17 mouse cellular contexts compared by ENCODE assay signal in genomic region chr11:90231631-90232030, GRCm38 (mm10). TPM values are rescaled to one million over a fixed set of nuclear protein-coding genes. Genes with fewer than 3 reads are reported as not detected.
DNase-seq lines count a peak whose midpoint lies in the region; ATAC-seq and TF ChIP-seq lines count a peak whose summit lies in the region.
"Had no signal": no experiment of that assay in that cellular context is flagged by ENCODE, and none has a peak within 500 bp of the region (broad histone marks: within the 10 kb centered on the region; RNA-seq: fewer than 3 reads in every experiment).

No protein-coding gene starts in this region.

- no peak overlapping the region for H3K9ac ChIP-seq in heart, postnatal 0 days (replicated peaks; ENCODE audit: low read depth, low read length)
- no peak overlapping the region for H3K9ac ChIP-seq in liver, embryonic 16.5 days (ENCODE audit: low read depth, low read length)
- H3K9ac ChIP-seq in intestine, embryonic 16.5 days (ENCODE audit: low read depth, low read length), result no peak overlapping the region
- H3K9ac ChIP-seq: forebrain, embryonic 13.5 days; hindbrain, embryonic 12.5 days; liver, embryonic 15.5 days; neural tube, embryonic 13.5 days had no signal

- H3K27me3 ChIP-seq in heart, postnatal 0 days (ENCODE audit: control insufficient read depth, insufficient read depth, low read length), result no peaks in the 10 kb centered on the region
- H3K27me3 ChIP-seq in liver, embryonic 16.5 days (ENCODE audit: control insufficient read depth, insufficient read depth, low read depth, low read length), result no peaks in the 10 kb centered on the region
- no peaks in the 10 kb centered on the region for H3K27me3 ChIP-seq in intestine, embryonic 16.5 days (replicated peaks; ENCODE audit: control insufficient read depth, insufficient read depth, low read length)
- H3K27me3 ChIP-seq: forebrain, embryonic 13.5 days; hindbrain, embryonic 12.5 days; liver, embryonic 15.5 days; neural tube, embryonic 13.5 days had no signal

- H3K4me1 ChIP-seq in heart, postnatal 0 days (ENCODE audit: control insufficient read depth, insufficient read depth), result peaks cover 12% of the 10 kb centered on the region
- H3K4me1 ChIP-seq in liver, embryonic 16.5 days (ENCODE audit: control insufficient read depth, low read depth, low read length), result no peaks in the 10 kb centered on the region; the same call in 1 of the 2 replicates
- H3K4me1 ChIP-seq in intestine, embryonic 16.5 days (ENCODE audit: control insufficient read depth, insufficient read depth, low read length), result peaks cover 22% of the 10 kb centered on the region

- no peak overlapping the region for H3K4me3 ChIP-seq in heart, postnatal 0 days (ENCODE audit: low read depth, low read length)
- no peak overlapping the region for H3K4me3 ChIP-seq in liver, embryonic 16.5 days (ENCODE audit: low read depth, low read length)
- H3K4me3 ChIP-seq in intestine, embryonic 16.5 days (ENCODE audit: low read length), result no peak overlapping the region
- H3K4me3 ChIP-seq: forebrain, embryonic 13.5 days; hindbrain, embryonic 12.5 days; liver, embryonic 15.5 days; neural tube, embryonic 13.5 days had no signal

- no peak for TF ChIP-seq CTCF in heart, postnatal 0 days (IDR thresholded peaks at IDR 0.05; ENCODE audit: low read depth)

- no peak overlapping the region for H3K4me2 ChIP-seq in heart, postnatal 0 days (ENCODE audit: low read depth, low read length)
- no peak overlapping the region for H3K4me2 ChIP-seq in liver, embryonic 16.5 days (ENCODE audit: low read depth, low read length)
- H3K4me2 ChIP-seq in intestine, embryonic 16.5 days (ENCODE audit: low read depth, low read length), result no peak overlapping the region
- H3K4me2 ChIP-seq: forebrain, embryonic 13.5 days; heart, embryonic 11.5 days; hindbrain, embryonic 12.5 days; liver, embryonic 15.5 days; neural tube, embryonic 13.5 days had no signal

- no peak for ATAC-seq in heart, postnatal 0 days (ENCODE audit: insufficient read depth, low read depth)
- peak; percentile 67 for ATAC-seq in liver, embryonic 16.5 days (ENCODE audit: low read depth)
- peak; percentile 48 for ATAC-seq in CD4-positive, CD25-positive, alpha-beta regulatory T cell, adult 4 months
- peak; percentile 90 for ATAC-seq in intestine, embryonic 16.5 days
- ATAC-seq: forebrain, embryonic 13.5 days had no signal

- 0 out of 2 replicates have a peak overlapping the region, but pooled peaks have one; percentile 61 for H3K27ac ChIP-seq in heart, postnatal 0 days (ENCODE audit: low read depth)
- H3K27ac ChIP-seq in liver, embryonic 16.5 days (ENCODE audit: low read length), result no peak overlapping the region
- H3K27ac ChIP-seq in intestine, embryonic 16.5 days (ENCODE audit: low read length), result peak overlapping the region; percentile 50; the same call in 1 of the 2 replicates
- H3K27ac ChIP-seq: forebrain, embryonic 13.5 days; hindbrain, embryonic 12.5 days; liver, embryonic 15.5 days; neural tube, embryonic 13.5 days had no signal

- intact Hi-C loops in heart, postnatal 25 days (cut with DNase I), result no loop called here

- 54% methylated on average over 2 of the region's 2 CpGs for WGBS in heart, postnatal 0 days
- WGBS in liver, embryonic 16.5 days (ENCODE audit: insufficient replicate concordance), result 7% methylated on average over 2 of the region's 2 CpGs
- WGBS in intestine, embryonic 16.5 days, result 18% methylated on average over 2 of the region's 2 CpGs

- TF ChIP-seq EP300 in heart, postnatal 0 days (IDR thresholded peaks at IDR 0.05; ENCODE audit: low read depth), result no peak

- no peaks in the 10 kb centered on the region for H3K9me3 ChIP-seq in heart, postnatal 0 days (replicated peaks; ENCODE audit: control insufficient read depth, low read length)
- no peaks in the 10 kb centered on the region for H3K9me3 ChIP-seq in liver, embryonic 16.5 days (replicated peaks; ENCODE audit: control insufficient read depth, low read length)
- no peaks in the 10 kb centered on the region for H3K9me3 ChIP-seq in intestine, embryonic 16.5 days (ENCODE audit: control insufficient read depth, low read length)
- H3K9me3 ChIP-seq: forebrain, embryonic 13.5 days; hindbrain, embryonic 12.5 days; liver, embryonic 15.5 days; neural tube, embryonic 13.5 days had no signal

- no peak for DNase-seq in heart, postnatal 0 days (ENCODE audit: low spot score)
- no peak for DNase-seq in heart, postnatal 25 days (ENCODE audit: low spot score)
- DNase-seq in liver, result no peak
- no peak for DNase-seq in ovary, postnatal 10 days (ENCODE audit: low spot score)
- DNase-seq in adrenal gland, postnatal 36 days, result no peak
- DNase-seq: adrenal gland, postnatal 14 days; cerebellum, adult 9-10 months; left cerebral cortex, postnatal 4 days; right cerebral cortex, postnatal 4 days had no signal

- no peaks in the 10 kb centered on the region for H3K36me3 ChIP-seq in heart, postnatal 0 days (replicated peaks; ENCODE audit: control insufficient read depth, insufficient read depth, low read length)
- H3K36me3 ChIP-seq in liver, embryonic 16.5 days (ENCODE audit: control insufficient read depth, insufficient read depth), result no peaks in the 10 kb centered on the region
- no peaks in the 10 kb centered on the region for H3K36me3 ChIP-seq in intestine, embryonic 16.5 days (ENCODE audit: control insufficient read depth, insufficient read depth, low read length)
- H3K36me3 ChIP-seq: hindbrain, embryonic 12.5 days; liver, embryonic 15.5 days; neural tube, embryonic 13.5 days had no signal

RNA-seq across cellular contexts. Expression of gene Mmd, which starts 17.6 kb away (rescaled TPM):
- 58.7 and 78.1 TPM in 2 replicates for total RNA-seq in heart, postnatal 0 days (2014; rRNA removed; ENCODE audit: low replicate concordance)
- polyA plus RNA-seq in heart, postnatal 0 days (2015; fragmentation: Nextera tagmentation; extraction: Ambion mirVana), result 62.0 and 62.6 TPM in 2 replicates
- 10 to 100 TPM; 32.3 to 34.8 TPM for total RNA-seq in heart, postnatal 25 days (2021)
- polyA plus RNA-seq in liver, embryonic 16.5 days (2015; fragmentation: Nextera tagmentation; extraction: Ambion mirVana), result 11.5 and 12.2 TPM in 2 replicates
- 10 to 100 TPM; 20.8 to 21.5 TPM for polyA plus RNA-seq in CD4-positive, CD25-positive, alpha-beta regulatory T cell, adult 4 months (2017; shearing (Covaris generic))
- polyA plus RNA-seq in intestine, embryonic 16.5 days (2015; fragmentation: Nextera tagmentation; extraction: Ambion mirVana), result 47.7 and 49.4 TPM in 2 replicates
- 100 to 1,000 TPM in 1 of 2 experiments, 10 to 100 TPM in 1; 86.1 to 156 TPM for total RNA-seq in adrenal gland, postnatal 36 days (2021)

RNA-seq across cellular contexts. Expression of gene Gm45716, which starts 44.1 kb away (rescaled TPM):
- 30.5 and 37.3 TPM in 2 replicates for total RNA-seq in heart, postnatal 0 days (2014; rRNA removed; ENCODE audit: low replicate concordance)
- polyA plus RNA-seq in heart, postnatal 0 days (2015; fragmentation: Nextera tagmentation; extraction: Ambion mirVana), result 133 TPM in 2 replicates
- total RNA-seq in heart, postnatal 25 days (2021), result 10 to 100 TPM; 13.2 to 14.5 TPM
- polyA plus RNA-seq in liver, embryonic 16.5 days (2015; fragmentation: Nextera tagmentation; extraction: Ambion mirVana), result 3.8 TPM in 2 replicates
- 1 to 10 TPM; 3.1 to 4.9 TPM for polyA plus RNA-seq in CD4-positive, CD25-positive, alpha-beta regulatory T cell, adult 4 months (2017; shearing (Covaris generic))
- polyA plus RNA-seq in intestine, embryonic 16.5 days (2015; fragmentation: Nextera tagmentation; extraction: Ambion mirVana), result 9.4 and 9.7 TPM in 2 replicates
- 1 to 10 TPM; 2.6 to 5.3 TPM for total RNA-seq in adrenal gland, postnatal 36 days (2021)

Comparison
In these comparisons a context has a peak if more than half of its experiments do, and no peak if none do; other contexts are left out.
1. RNA of gene Gm45716, which starts 44.1 kb away (polyA plus RNA-seq): 133 TPM in heart, postnatal 0 days; 9.4 to 9.7 TPM in intestine, embryonic 16.5 days, 3.1 to 4.9 TPM in CD4-positive, CD25-positive, alpha-beta regulatory T cell, adult 4 months and 3.8 TPM in liver, embryonic 16.5 days; every median in the first group is over 10 times any median in the second.